Mouse (Mus musculus) R1 (cell line): Measurements from ENCODE around the gene Arhgap6.
A peak's percentile ranks its signal among the peaks of the same experiment; 100 is the strongest.
"Not testable (repeated sequence)": the region's sequence is repeated elsewhere in the genome, so short reads cannot be mapped to it uniquely, and the experiment has no call there.

Experiments
- DNase-seq: peaks from one replicate; pipeline ENCODE4 v3.0.0-alpha.2; 2018; ENCODE audit warnings: low read depth, low spot score

Gene Arhgap6

DNA sequence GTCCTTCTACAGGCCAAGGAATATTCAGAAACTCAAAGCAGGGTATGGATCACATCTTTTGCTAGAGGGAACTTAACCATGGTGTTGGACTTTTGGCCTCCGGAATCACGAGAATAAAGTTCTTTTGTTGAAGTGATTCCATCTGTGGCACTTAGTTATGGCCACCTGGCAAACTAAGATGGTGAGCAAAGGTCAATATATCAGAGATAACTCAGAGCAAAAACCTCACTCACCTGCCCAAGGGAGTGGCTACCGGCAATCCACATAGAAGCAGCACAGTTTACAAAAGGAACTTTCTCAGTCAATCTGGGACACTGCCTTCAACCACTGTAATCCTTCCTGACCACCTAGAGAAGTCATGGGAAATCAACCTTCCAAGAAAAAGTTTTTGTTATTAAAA, 513.7 kb downstream of the Arhgap6 start:
- DNase-seq, result no peak

DNA sequence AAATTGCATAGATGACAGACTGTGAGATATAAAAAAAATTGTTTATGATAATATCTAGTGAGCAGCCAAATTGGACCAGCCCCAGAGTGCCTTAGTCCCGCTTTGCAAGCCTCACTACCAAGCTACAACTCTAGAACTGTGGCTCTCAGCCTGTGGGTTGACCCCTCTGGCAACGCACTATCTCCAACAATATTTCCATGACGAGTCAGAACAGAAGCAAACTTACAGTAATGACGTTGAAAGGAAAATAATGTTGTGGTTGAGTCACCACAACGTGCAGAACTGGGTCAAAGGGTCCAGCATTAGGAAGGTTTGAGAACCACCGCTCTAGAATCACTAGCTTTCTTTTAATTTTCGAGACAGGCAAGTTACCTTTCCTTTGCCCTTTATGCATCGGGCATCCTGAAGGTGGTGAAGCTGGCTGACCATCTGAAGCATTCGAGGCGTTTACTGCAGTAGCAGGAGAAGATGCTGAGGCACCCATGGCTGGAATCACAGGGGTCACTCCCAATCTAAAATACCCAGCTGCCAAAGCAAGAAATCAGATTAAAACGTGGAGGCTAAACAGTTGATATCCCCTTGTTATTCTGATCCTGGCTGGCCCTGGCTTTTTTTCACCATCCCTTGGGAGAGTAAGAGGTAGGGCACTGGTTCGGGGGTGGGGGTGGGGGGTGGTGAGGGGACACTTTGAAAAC, 524.3 kb downstream of the Arhgap6 start:
- no peak for DNase-seq

GRCm38 (mm10) chrX:169319945-169320667, 525.2 kb downstream of the Arhgap6 start, which contains the start of gene Hccs:
Hccs (minus strand) TSS chrX:169320372.
- peak; percentile 89 for DNase-seq

- DNase-seq, result not testable (repeated sequence)
Observed at GRCm38 (mm10) chrX:169320668-169321005, 525.7 kb downstream of the Arhgap6 start.

GRCm38 (mm10) chrX:169325929-169326595, 531.2 kb downstream of the Arhgap6 start:
- no peak for DNase-seq

GRCm38 (mm10) chrX:169332264-169332663, 537.4 kb downstream of the Arhgap6 start:
- DNase-seq, result peak; percentile 10

GRCm38 (mm10) chrX:169337559-169337958, 542.7 kb downstream of the Arhgap6 start:
- no peak for DNase-seq

GRCm38 (mm10) chrX:169338213-169338612, 543.3 kb downstream of the Arhgap6 start:
- DNase-seq, result no peak
